Mouse (Mus musculus) heart, adult 2 months (tissue): ENCODE results near the gene Nags. TPM values are rescaled to one million over a fixed set of nuclear protein-coding genes. Genes with fewer than 3 reads are reported as not detected.

Experiments
- DNase-seq, 2 experiments: peaks; one replicate each; pipeline ENCODE4 v3.0.0; 2021
- H3K27ac ChIP-seq: fragments of 200-600 bp; 2 replicates; pipeline ENCODE4 v1.8.1; 2022
- H3K27me3 ChIP-seq: fragments of 200-500 bp; 2 replicates; pipeline ENCODE4 v1.6.1; 2012; ENCODE audit warnings: mild to moderate bottlenecking, low read length, inconsistent platforms, mixed read lengths; ENCODE audit not compliant: control insufficient read depth, insufficient read depth
- H3K36me3 ChIP-seq: fragments of 200-500 bp; 2 replicates; pipeline ENCODE4 v1.6.1; 2012; ENCODE audit warnings: low read length, inconsistent platforms; ENCODE audit not compliant: control insufficient read depth, insufficient read depth
- H3K4me1 ChIP-seq: fragments of 200-500 bp; 2 replicates; pipeline ENCODE4 v1.6.1; 2011; ENCODE audit warnings: low read length; ENCODE audit not compliant: control insufficient read depth, insufficient read depth
- H3K4me3 ChIP-seq: fragments of 200-600 bp; 2 replicates; pipeline ENCODE4 v1.8.1; 2022
- H3K79me2 ChIP-seq: fragments of 200-500 bp; replicated peaks from 2 replicates; pipeline ENCODE4 v1.6.1; 2012; ENCODE audit warnings: mild to moderate bottlenecking, inconsistent platforms, low read length, moderate library complexity, mixed read lengths; ENCODE audit not compliant: control insufficient read depth, insufficient read depth
- H3K9ac ChIP-seq: fragments of 200-500 bp; 2 replicates; pipeline ENCODE4 v1.6.1; 2012; ENCODE audit warnings: low read depth, mild to moderate bottlenecking, control low read depth, inconsistent platforms, low read length, mixed read lengths
- CTCF ChIP-seq: fragments of 200-600 bp; IDR thresholded peaks from 2 replicates; pipeline ENCODE4 v1.8.1; 2022; ENCODE audit warnings: antibody characterized with exemption, mild to moderate bottlenecking, moderate library complexity
- EP300 ChIP-seq: fragments of 200-500 bp; IDR thresholded peaks from 2 replicates; pipeline ENCODE4 v1.6.1; 2011; ENCODE audit warnings: low read depth, low read length, control low read depth; ENCODE audit not compliant: insufficient read depth
- POLR2A ChIP-seq: fragments of 200-500 bp; IDR thresholded peaks from 2 replicates; pipeline ENCODE4 v1.6.1; 2011; ENCODE audit warnings: mild to moderate bottlenecking, low read depth, low read length, control low read depth; ENCODE audit not compliant: insufficient read depth
- WGBS: fragments of 180-500 bp; shearing (Covaris S2); methylation state at CpG from one replicate; pipeline ENCODE4 v1.1.7; 2018; 5-methylcytosine and 5-hydroxymethylcytosine counted together
- intact Hi-C: fragments of 180-260 bp; cut with DNase I; formaldehyde crosslinking; loops from one replicate; pipeline ENCODE4 v1.15.1; 2025
- polyA plus RNA-seq: library from polyadenylated mRNA; depleted of rRNA; stranded (reverse); fragments of >200 nt; gene quantifications from 2 replicates; pipeline ENCODE4 v1.2.3, GENCODE M21; 2012
- total RNA-seq, 2 experiments: library from RNA; stranded (reverse); gene quantifications; 2 replicates each; pipeline ENCODE4 v1.2.3; 2021

Nags gene
- total and polyA plus RNA-seq, 3 experiments = 0.06 TPM; not detected in 2

DNA sequence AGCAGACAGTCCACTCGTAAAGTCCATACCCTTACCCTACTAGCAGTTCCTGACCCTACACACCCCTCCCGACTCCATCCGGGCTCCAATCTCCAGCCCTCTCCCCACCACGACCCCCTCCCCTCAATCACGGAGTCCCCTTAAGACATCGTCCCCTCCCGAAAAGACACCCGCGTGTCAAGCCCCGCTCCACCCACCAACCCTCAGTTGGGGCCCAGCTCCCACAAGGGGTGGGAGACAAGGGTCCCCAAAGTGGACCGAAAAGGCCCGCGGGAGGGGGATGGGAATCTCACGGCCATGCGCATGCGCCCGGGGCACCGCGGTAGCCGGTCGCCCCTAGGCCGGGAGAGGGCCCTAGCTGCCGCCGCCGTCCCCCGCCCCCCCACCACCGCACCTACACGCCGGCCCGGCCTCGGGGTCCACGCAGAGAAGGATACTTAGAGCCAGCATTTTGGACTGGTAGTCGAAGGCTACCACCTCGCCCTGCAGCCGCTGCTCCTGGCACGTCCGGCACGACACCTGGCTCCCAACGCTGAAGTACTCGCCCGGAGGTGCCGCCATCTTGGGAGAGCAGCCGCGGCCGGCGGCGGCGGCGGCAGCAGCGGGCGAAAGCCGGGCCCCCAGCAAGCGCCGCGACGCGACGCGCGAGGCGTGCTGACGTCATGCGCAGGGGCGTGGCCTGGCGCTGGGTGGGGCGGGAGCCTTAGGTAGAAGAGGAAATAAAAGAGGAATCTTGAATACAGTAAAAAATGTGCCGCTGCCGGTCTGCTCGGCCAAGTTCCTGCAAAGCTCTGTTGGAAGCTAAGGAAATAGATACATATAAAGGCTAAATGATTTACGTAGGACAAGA is 39.6 kb downstream of the Nags start, which contains the start of gene Lsm12:
Lsm12 (minus strand) TSS at position 651 of the 850 bp plus-strand sequence.
- 0 out of 2 replicates have a peak, but pooled peaks have one; percentile 5 for TF ChIP-seq CTCF
- peak; percentile 79 for TF ChIP-seq POLR2A
- TF ChIP-seq EP300 = no peak; the same call in 1 of the 2 replicates
- Histone ChIP-seq H3K27ac (peak within 1 kb of the TSS; percentile 93), H3K27me3 (no peaks in the 10 kb centered on the region), H3K36me3 (peaks cover 12% of the 10 kb centered on the region), H3K79me2 (peaks cover 6% of the 10 kb centered on the region), H3K9ac (peak within 1 kb of the TSS; percentile 99), H3K4me1 (no peaks in the 10 kb centered on the region; the same call in 1 of the 2 replicates), H3K4me3 (peak within 1 kb of the TSS; percentile 85)
- DNase-seq = peak; percentile 96 to 99
- intact Hi-C loops = loop anchor here (2.0 to 10.0 kb wide), 4 partner anchors 28 to 1740 kb away; partner anchors contain the start of genes BC030867, Klhl10, Nt5c3b and Tmem101
- WGBS = under 1% methylated on average over 70 of the region's 70 CpGs

DNA sequence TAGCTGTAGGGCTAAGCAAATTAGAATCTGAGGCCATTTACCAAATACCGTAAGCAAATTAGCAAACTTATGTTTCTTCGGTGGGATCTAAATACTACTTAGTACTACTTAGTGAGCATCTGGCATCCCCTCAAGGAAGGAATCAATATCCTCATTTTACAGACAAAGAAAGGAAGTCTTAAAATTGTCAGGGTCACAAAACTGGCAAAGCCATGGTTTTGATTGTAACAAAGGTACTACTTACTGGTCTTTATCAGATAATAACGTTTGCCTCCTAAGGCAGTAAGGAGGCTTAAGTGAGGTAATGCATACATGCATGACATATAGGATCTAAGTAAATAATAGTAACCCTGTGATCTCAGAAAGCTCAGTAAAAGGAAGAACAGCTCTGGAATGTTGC is 40.4 kb downstream of the Nags start:
- H3K36me3 ChIP-seq = peaks cover 6% of the 10 kb centered on the region
- peak overlapping the region; percentile 93 for H3K27ac ChIP-seq
- no peaks in the 10 kb centered on the region for H3K27me3 ChIP-seq
- WGBS = 27% methylated on average over 3 of the region's 3 CpGs
- H3K79me2 ChIP-seq = peaks cover 4% of the 10 kb centered on the region; the same call in 1 of the 2 replicates
- intact Hi-C loops = loop anchor here (2.0 to 10.0 kb wide), 4 partner anchors 29 to 1741 kb away; partner anchors contain the start of genes BC030867, Klhl10, Nt5c3b and Tmem101
- peak overlapping the region; percentile 85 for H3K4me3 ChIP-seq
- H3K4me1 ChIP-seq = no peaks in the 10 kb centered on the region; the same call in none of the 2 replicates
- TF ChIP-seq EP300 (no peak), POLR2A (no peak), CTCF (no peak)
- no peak for DNase-seq
- H3K9ac ChIP-seq = no peak overlapping the region

DNA sequence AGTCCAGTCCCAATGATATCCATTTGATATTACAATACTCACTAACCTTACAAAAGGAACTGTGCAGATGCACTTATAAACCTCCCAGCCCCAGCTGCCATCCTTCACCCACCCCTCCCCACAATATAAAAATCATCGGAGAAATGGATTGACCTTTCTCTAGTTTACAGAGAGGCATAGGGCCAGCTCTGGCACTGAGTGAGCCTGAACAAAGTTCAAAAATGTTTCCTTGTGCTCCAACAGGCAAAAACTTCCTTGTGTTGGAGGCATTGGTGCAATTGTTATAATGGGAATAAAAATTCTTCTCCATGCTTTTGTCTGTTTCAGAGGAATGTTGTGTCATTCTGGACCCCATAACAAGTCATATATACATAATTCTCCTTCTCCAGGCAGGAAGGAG is 40.9 kb downstream of the Nags start:
- 0 out of 2 replicates have a peak, but pooled peaks cover 3% of the 10 kb centered on the region for H3K79me2 ChIP-seq
- no peak overlapping the region for H3K4me3 ChIP-seq
- H3K36me3 ChIP-seq = peaks cover under 1% of the 10 kb centered on the region; the same call in 1 of the 2 replicates
- TF ChIP-seq EP300 = no peak
- TF ChIP-seq CTCF = no peak
- no peak for TF ChIP-seq POLR2A
- 47% methylated on average over 1 of the region's 1 CpGs for WGBS
- no peak overlapping the region for H3K9ac ChIP-seq
- no peak overlapping the region for H3K27ac ChIP-seq
- DNase-seq = no peak
- intact Hi-C loops = loop anchor here (5.0 to 10.0 kb wide), 2 partner anchors 61 to 1741 kb away; partner anchors contain the start of genes BC030867, Klhl10 and Nt5c3b
- no peaks in the 10 kb centered on the region for H3K27me3 ChIP-seq
- H3K4me1 ChIP-seq = no peaks in the 10 kb centered on the region; the same call in none of the 2 replicates

DNA sequence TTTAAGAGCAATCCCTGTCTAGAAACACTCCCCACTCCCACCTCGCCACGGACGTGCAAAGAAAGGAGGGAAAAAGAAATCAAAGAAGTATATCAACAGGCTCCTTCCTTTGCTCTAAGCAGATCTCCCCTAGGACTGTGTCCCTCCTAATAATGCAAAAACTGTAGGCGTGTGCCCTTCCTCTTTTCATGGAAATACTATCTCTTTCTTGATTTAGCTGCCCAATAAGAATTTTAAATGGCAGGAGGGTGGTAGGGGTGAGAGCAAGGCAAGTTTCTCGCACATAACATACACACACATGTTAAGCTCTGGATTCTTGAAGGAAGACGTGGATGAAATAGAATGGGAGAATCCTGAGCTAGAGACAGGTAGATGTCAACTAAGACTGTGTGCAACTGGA is 43.7 kb downstream of the Nags start:
- 54% methylated on average over 6 of the region's 6 CpGs for WGBS
- Histone ChIP-seq H3K9ac (peak overlapping the region; percentile 54; the same call in 1 of the 2 replicates), H3K4me1 (no peaks in the 10 kb centered on the region; the same call in none of the 2 replicates), H3K4me3 (peak overlapping the region; percentile 82), H3K27ac (peak overlapping the region; percentile 37), H3K79me2 (0 out of 2 replicates have a peak, but pooled peaks cover 3% of the 10 kb centered on the region), H3K36me3 (no peaks in the 10 kb centered on the region), H3K27me3 (no peaks in the 10 kb centered on the region)
- intact Hi-C loops = loop anchor here (5.0 to 10.0 kb wide), 2 partner anchors 58 to 1744 kb away; partner anchors contain the start of genes BC030867, Klhl10 and Nt5c3b
- no peak for DNase-seq
- no peak for TF ChIP-seq CTCF
- TF ChIP-seq POLR2A = no peak
- TF ChIP-seq EP300 = no peak

DNA sequence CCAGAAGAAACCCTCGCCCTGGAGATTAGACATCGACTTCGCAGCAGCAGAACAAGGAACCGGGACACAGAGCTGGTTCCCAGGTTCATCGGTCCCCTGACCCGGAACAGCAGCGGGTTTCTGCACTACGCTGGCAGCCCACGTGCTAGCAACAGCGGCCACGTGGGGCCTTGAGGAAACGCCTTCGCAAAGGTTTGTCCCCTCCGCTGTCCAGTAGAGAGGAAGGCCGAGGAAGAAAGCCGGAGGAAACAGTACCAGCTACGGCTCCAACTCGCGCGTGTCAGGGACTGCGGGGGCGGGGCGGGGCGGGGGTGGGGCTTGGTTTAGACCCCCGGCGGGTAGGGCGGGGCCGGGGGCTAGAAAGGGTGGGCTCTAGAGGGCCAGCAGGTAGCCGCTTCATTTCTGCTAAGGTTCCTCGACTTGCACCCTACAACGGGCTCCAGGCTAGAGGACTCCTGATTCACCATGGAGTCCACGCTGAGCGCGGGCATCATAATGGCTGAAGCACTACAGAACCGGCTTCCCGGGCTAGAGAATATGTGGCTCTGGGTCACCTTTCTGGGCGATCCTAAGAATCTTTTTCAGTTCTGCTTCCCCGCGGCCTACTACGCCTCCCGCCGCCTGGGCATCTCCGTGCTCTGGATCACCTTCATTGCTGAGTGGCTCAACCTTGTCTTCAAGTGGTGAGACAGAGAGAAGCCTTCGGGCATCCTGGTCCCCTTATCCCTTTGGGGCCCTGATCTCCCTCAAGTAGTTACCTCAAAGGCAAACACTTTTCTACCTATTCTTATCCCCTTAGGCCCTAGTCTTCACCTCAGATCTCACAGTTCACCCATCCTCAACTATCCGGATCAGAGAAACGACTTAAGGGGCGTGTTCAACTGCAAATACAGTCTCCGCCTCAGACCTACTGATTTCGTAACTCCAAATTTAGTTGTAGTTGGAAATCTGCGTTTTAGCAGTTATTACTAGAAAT is 44.4 kb downstream of the Nags start, which contains the start of gene G6pc3:
G6pc3 (plus strand) TSS at position 160 of the 976 bp plus-strand sequence.
- peak within 1 kb of the TSS; percentile 79 for H3K27ac ChIP-seq
- H3K9ac ChIP-seq = peak within 1 kb of the TSS; percentile 67
- H3K36me3 ChIP-seq = no peaks in the 10 kb centered on the region
- TF ChIP-seq POLR2A = peak; percentile 40; the same call in 1 of the 2 replicates
- TF ChIP-seq CTCF = no peak
- TF ChIP-seq EP300 = peak; percentile 85
- intact Hi-C loops = loop anchor here (2.0 to 10.0 kb wide), 3 partner anchors 19 to 1745 kb away; partner anchors contain the start of genes BC030867, Klhl10 and Nt5c3b
- 1% methylated on average over 50 of the region's 50 CpGs for WGBS
- no peaks in the 10 kb centered on the region; the same call in 1 of the 2 replicates for H3K4me1 ChIP-seq
- no peaks in the 10 kb centered on the region for H3K27me3 ChIP-seq
- peak; percentile 91 to 93 for DNase-seq
- no peaks in the 10 kb centered on the region for H3K79me2 ChIP-seq
- H3K4me3 ChIP-seq = peak within 1 kb of the TSS; percentile 82
